Mouse (Mus musculus): ENCODE data around the gene Abtb2.
"Not testable (repeated sequence)": the region's sequence is repeated elsewhere in the genome, so short reads cannot be mapped to it uniquely, and the experiment has no call there.

Abtb2 gene

DNA sequence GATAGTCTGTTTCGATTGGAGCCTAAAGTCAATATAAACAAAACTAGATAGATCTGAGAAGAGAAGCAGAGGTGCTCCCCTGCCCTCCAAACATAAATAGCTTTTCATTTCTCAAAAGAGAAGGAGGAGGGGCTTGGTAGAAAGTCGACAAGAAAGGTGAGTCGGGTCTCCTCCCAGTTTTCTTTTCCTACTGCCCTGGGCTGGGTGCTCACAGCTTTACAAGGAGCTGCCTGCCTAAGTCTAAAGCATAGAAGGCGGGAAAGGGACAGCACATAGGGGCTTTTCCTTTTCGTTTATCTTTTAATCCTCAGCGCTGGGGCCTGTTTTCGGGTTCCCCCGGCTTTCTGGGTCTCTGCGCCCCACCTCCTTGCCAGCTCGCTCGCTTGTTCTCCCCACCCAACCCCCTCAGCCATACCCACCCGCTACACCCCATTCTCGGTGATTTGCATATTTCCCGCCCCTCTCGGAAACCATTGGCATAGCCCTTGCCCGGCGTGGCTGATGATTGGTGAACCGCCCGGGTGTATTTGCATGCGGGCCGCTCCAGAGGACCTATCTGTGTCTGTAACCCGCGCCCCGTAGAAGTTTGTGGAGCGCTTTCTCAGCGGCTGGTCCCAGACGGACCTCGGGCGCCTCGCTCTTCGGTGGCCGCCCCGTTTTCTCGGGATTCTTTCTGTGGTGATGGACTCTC lies at the start of gene Abtb2:
Gene Abtb2 (plus strand): TSS at position 579 of the 691 bp plus-strand sequence.
- no peak for DNase-seq (ENCODE audit: extremely low spot score, low read depth, low spot score)

DNA sequence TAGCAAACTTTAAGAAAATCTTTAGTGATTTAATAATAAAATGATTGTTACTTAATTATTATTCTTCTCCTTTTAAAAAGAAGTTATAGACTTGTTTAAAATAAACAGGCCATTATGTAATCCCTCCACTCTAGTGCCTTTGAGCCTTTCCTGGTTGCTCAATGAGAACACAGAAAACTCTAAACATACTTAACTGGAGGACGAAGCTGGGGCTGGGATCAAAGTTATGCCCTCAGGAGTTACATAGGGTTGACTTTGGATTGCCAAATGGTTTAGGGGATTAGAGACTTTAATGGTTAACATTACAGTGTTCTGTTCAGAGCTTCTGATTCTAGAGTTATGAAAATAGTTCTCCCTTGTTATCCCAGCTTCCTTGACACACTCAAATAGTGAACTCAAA lies 49.6 kb upstream of the Abtb2 start:
- DNase-seq (ENCODE audit: extremely low spot score, low read depth, low spot score) = no peak

DNA sequence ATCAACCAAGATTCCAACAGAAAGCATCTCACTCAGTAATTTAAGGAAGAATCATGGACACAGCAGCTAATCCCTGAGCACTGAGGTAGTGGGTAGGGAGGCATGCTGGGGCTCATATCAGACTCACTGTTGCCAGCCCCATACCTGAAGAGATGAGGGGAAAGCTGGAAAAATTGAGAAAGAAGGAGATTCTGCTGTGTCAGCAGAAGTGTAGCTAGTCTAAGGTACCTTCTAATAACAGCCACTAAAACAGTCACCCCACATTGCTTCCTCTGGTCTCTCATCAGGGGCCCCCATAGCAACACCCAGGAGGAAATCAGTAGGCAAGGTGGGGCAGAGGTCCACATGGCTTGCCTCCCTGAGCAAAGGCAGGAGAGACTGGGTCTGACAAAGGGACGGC lies 40.5 kb upstream of the Abtb2 start:
- no peak for DNase-seq (ENCODE audit: extremely low spot score, low read depth, low spot score)

DNA sequence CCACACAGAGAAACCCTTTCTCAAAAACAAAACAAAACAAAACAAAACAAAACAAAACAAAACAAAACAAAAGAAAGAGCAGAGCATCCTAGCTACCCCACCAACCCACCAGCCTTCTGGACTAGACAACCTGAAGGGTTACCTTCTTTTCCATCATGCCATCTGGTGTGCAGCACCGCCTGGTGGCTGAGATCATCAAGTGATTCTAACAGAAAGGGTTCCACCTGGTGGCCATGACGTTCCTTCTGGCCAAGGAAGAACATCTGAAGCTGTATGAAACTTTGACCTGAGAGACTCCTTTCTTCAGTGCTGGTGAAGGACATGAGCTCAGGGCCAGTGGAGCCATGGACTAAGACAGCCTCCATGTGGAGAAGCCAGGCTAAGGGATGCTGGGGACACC lies 19.0 kb upstream of the Abtb2 start:
- DNase-seq (ENCODE audit: extremely low spot score, low read depth, low spot score) = no peak

DNA sequence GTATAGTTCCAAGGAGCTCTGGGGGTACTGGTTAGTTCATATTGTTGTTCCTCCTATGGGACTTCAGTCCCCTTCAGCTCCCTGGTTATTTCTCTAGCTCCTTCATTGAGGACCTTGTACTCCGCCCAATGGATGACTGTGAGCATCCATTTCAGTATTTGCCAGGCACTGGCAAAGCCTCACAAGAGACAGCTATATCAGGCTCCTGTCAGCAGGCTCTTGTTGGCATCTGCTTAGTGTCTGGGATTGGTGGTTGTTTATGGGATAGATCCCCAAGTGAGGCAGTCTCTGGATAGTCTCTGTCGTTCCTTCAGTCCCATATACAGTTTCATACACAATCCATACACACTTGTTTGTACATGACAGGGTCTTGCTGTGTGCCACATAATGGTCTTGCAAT lies 15.8 kb upstream of the Abtb2 start:
- not testable (repeated sequence) for DNase-seq (ENCODE audit: extremely low spot score, low read depth, low spot score)

DNA sequence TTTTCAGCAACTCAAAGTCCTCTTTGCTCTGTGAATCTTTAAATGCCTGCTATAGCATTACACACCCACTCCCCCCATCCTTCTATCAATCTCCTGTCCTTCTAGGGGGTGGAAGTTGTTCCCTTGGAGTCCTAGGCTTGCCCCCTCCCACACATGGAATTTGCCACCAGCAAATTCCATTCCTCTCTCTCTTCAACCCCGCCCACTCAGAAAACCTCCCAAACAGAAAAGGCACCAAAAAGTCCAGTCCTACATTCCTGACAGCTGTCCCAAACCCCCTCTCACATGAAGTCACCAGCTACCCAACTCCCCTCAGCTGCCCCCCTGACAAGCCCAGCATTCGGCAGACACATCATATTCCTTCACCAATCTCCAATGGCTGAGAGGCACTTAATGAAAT lies 12.1 kb upstream of the Abtb2 start:
- DNase-seq (ENCODE audit: extremely low spot score, low read depth, low spot score) = no peak

DNA sequence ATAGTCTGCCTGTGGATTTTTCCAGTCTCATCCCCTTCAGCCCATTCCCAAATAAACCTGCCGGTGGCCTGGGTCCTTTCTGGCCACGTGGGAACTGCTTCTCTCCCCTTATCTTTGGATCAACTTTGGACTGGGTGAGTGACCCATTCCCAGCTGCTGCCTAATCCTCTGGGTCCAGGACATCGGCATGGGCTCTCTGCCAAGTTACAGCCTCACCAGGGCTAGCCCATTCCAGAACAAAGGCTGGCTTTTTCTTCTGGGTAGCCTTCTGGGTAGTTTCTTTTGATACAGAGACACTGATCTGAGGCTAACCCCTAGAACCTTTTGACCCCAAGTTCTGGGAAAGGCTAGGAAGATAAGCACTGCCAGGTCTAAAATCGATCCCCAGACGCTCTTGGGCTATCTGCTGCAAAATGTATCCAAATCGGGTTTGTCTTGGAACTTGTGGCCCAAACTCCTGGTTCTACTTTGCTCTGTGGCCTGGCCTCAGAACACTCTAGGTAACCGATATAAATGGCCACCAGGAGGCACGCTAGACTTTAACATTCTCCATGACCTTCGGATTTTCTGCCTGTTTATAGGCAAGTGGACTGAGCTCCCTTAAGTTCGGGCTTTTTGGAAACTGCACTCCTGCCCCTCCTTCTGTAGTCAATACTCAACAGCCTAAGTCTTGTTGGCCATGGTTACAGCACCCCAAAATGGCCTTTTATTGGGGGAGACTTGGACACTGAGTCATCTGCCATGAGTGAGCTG lies 9.8 kb upstream of the Abtb2 start:
- DNase-seq (ENCODE audit: extremely low spot score, low read depth, low spot score) = no peak

DNA sequence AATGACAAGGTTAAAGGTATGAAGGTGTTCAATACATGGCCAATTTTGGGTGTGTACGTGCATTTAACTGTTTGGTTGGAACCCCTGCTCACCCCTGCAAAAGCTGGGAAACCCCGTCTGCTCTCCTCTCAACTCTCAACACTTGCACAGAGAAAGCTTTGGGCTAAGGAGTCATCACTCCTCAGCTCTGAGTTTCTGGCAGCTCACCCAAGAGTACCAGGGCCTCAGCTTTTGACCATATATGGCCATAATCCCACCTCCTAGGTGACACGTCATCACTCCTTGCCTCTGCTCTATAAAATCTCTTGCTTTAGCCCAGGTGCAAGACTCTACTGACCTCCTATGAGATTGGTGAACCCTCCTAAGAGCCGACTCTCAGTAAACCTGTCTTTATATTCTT lies 5.2 kb upstream of the Abtb2 start:
- DNase-seq (ENCODE audit: extremely low spot score, low read depth, low spot score) = no peak

DNA sequence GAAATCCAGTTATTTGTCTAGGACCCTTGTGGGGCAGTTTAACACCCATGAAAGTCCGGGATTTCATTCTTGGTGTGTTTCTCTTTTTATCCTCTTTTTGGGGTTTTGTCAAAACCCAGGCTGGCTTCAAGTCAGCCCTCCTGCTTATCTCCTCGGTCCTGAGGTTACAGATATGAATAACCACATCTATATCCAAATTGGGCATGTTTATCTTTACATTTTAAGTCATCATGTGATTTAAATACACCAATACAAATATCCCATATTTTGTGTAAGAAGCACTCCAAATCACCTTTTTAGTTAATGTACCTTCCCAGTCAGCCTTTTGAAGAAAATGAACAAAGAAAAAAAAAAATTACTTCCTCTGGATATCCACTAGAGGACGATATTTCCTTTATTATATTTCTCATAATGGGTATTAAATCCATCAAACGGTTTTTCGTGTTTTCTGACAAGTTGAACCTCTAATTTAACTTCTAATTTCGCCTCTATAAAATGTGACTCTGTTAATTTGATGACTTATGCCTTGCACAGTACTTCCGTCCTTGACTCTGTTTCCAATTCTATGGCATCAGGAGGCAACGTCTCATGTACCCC lies 1.6 kb upstream of the Abtb2 start:
- no peak for DNase-seq (ENCODE audit: extremely low spot score, low read depth, low spot score)

DNA sequence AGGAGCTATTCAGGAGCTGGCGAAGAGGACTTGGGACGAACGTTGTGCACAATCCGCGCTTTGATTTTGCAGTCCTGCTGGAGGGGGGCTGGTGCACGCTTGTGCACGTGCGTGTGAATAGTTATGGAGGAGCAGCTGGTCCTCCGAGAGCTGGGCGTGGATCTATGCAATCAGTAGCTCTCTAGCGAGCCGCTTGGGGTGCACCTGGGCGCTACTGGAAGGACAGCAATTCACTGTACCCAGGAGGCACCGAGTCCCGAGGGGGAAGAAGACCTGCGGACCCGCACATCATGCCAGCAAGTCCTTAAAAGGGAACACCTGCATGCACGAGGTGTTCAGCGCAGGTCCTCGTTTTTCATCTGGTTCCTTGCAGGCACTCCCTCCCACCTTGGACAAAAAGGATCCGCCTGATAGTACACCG lies 929 bp upstream of the Abtb2 start:
- no peak for DNase-seq (ENCODE audit: extremely low spot score, low read depth, low spot score)

DNA sequence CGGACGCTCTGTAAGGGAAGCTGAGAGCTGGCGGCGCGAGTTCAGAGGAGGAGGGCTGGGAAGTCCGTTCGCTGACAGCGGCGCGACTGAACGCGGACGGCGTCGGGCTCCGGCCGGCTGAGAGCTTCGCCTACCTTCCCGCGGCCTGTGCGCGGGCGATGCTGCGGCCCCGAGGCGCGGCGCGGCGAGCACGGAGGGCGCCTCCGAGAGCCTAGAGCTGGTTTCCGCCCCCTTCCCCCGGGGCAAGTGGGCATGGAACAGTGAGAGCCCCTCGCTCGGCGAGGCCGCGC lies 258 bp downstream of the Abtb2 start:
- no peak for DNase-seq (ENCODE audit: extremely low spot score, low read depth, low spot score)

DNA sequence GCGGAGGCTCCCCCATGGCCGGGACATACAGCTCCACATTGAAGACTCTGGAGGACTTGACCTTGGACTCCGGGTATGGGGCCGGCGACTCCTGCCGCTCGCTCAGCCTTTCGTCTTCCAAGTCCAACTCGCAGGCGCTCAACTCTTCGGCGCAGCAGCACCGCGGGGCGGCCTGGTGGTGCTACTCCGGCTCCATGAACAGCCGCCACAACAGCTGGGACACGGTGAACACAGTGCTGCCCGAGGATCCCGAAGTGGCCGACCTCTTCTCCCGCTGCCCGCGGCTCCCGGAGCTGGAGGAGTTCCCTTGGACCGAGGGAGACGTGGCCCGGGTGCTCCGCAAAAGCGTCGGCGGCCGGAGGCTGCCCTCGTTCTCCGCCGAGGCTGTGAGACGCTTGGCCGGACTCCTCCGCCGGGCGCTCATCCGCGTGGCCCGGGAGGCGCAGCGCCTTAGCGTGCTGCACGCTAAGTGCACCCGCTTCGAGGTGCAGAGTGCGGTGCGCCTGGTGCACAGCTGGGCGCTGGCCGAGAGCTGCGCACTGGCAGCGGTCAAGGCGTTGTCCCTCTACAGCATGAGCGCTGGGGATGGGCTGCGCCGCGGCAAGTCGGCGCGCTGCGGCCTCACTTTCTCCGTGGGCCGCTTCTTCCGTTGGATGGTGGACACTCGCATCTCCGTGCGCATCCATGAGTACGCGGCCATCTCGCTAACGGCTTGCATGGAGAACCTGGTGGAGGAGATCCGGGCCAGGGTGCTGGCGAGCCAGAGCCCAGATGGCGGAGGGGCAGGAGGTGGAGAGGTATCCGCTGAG lies 807 bp downstream of the Abtb2 start:
- DNase-seq (ENCODE audit: extremely low spot score, low read depth, low spot score) = no peak

DNA sequence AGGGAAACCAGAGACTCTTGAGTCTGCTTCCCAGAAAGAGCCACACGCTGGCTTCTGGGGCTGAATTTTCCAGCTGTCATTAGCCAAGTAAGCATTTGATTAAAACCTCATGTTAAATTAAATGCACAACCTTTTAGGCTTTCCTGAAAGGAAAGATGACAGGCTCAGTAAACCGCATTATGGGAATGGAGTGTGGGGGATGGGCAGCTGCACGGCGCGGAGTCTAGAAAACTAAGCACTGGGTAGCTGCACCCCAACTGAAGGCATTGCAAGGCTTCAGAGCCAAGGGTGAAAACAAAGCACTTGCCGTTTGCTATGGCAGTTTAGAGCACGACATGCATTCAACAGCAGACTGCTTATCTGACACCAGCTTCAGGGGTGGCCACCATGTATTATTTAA lies 2.1 kb downstream of the Abtb2 start:
- DNase-seq (ENCODE audit: extremely low spot score, low read depth, low spot score) = no peak

DNA sequence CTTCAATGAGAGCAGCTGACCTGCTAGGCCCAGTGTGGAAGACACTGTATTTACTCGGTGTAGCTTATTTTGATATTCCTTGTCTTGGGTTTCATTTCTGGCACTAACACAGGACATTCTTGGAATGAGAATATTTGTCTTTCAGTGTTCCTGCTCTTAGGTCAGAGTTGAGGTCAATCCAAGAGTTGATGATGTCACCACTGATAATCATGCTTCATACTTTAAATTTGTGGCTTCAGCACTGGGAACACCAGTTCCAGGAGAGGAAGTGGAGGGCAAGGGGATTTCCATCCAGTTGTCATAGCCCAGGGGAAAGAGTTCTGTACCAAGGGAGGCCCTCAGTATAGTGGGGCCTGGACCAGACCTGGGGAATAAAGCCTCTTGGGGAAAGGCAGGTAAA lies 3.6 kb downstream of the Abtb2 start:
- DNase-seq (ENCODE audit: extremely low spot score, low read depth, low spot score) = no peak

DNA sequence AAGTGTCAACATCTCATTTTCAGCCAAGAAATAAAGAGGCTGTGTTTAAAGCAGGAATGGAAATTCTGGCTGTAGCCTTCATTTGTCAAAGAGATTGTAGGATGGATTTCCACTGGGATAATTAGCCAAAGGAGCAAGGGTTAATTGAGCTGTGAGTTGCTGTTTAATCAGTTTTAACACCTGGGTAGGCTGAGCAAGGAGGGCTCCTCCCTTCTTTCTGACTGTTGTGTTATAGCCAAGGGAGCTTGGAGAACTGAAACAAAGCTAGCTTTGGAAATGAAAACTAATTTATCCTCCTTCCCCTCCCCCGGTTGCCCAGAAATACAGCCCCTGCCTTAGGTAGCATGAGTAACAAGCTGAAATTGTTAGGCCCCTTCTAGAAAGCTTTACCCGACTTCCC lies 6.2 kb downstream of the Abtb2 start:
- DNase-seq (ENCODE audit: extremely low spot score, low read depth, low spot score) = no peak

DNA sequence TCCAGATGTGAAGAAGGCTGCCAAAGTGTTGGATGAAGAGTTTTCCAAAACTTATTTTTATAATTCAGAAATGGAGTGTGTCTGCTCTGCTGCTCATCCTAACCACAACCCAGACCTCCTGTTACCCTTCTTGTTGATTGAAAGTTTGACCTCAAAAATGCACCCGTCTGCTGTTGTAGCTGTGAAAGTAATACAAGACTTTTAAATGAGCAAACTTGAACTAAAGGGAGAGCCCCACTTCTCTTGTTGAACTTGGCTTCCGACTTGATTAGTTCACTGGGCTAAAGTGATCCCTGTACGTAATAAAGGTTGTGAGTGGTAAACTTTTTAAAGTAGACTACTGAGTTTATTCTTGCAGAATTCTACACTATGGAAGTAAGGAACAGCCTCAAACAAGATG lies 10.3 kb downstream of the Abtb2 start:
- DNase-seq (ENCODE audit: extremely low spot score, low read depth, low spot score) = no peak

DNA sequence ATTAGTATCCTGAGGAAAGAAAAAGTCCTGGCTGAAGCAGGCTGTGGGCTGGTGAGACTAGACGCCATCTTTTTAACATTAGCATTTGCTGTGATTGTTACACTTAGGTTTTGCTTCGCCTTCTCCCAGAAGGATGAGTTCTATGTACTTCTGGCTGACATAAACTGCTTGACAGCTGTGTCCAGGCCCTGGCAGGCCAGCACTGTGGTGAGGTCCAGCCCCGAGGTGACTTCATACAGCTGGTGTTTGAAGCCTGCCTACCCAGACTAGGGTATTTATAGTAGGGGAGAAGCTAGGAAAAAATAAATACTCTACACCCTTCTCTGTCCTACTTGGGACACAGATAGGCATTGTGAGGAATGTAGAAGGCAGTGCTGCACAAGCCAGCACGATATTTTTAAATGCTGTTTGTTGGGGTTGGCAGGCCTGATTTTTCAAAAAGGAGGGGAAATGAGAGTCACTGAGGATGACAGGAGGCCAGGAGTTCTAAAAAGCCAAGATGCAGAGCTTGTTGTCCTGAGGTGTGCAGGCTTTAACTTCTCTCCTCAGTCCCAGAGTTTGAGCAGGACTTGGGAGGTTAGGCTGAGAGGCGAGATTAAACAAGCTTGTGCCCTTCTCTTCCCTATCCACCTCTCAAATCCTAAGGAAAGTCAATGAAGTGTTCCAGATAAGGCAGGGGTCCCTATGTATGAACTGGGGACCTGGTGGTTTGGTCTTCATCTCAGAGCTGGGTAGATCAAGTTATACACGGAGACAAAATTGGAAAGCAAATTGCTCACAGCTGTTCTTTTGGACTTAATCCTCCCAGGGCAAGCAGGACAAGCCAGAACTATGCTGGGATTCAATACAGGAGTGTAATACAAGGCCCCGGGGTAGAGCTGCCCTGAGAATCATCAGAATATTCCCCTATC lies 11.9 kb downstream of the Abtb2 start:
- no peak for DNase-seq (ENCODE audit: extremely low spot score, low read depth, low spot score)

DNA sequence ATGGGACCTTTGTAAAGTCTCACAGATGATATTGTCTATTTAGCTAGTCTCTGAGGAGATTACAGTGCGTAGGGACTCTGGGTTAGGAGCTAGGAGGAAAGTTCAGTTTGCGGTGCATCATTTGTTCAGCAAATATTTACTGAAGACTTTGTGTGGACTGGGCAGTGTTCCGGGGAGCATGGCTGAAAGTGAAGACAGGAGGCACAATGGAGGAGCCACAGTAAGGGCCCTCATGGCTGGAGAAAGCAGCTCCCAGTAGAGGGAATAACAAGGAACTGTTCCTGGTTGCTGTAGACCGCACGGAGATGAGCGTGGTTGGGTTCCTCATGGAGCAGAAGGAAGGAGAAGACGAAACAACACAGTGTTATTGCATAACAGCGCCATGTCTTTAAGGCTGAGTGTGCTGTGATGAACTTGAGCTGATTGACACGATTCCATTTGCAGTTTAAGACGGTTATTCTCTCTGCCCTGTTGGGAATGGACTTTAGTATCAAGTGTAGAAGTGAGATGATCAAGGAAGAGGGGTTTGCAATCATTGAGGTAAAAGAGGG lies 12.6 kb downstream of the Abtb2 start:
- no peak for DNase-seq (ENCODE audit: extremely low spot score, low read depth, low spot score)

DNA sequence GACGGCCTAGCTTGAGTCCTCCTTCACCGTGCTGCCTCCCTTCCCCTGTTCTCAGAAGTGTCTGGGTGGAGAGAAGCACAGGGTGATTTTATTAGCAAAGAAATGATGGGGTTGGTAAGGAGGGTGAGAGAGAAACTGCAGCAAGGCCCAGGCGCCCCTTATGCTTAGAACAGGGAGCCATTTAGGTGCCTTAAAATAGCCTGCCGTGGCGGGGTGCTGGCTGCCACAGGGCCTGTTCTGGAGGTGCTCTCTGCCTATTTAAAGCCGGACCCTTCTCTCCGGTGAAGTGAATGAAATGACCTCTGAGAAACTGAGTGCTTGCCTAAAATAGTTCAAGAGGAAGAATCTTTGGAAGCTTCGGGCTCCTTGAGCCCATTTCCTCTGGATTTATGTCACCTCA lies 14.6 kb downstream of the Abtb2 start:
- DNase-seq (ENCODE audit: extremely low spot score, low read depth, low spot score) = no peak

DNA sequence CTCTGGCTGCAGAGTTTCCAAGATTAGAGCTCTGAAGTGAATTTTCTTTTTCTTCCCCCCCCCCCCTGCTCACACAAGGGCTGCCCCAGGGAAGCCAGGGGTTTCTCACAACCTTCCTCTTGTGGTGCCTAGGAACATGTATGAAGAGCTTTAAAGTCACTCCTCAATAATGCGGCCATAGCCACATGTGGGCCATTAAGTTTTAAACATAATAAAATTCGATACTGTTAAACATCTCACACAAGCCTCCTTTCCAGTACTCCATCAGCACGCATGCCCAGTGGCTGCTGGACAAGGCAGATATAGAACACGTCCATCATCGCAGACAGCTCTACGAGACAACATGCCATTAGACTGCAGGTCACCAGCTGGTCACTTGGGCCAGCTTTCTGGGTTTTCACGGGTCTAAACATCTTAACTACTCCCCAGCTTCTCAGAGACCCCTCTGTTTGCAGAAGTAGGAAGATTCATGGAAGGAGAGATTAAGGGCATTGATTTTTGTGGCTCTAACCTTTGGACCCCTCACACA lies 15.3 kb downstream of the Abtb2 start:
- no peak for DNase-seq (ENCODE audit: extremely low spot score, low read depth, low spot score)

Data from hindlimb bud, embryonic 11.5 days (tissue).